Mouse (Mus musculus): ENCODE measurements around the gene Asb2. TPM values are rescaled to one million over a fixed set of nuclear protein-coding genes. Genes with fewer than 3 reads are reported as not detected.

Asb2 gene
- polyA plus RNA-seq, 1 experiment from 2014 or later: 0.56 TPM

DNA sequence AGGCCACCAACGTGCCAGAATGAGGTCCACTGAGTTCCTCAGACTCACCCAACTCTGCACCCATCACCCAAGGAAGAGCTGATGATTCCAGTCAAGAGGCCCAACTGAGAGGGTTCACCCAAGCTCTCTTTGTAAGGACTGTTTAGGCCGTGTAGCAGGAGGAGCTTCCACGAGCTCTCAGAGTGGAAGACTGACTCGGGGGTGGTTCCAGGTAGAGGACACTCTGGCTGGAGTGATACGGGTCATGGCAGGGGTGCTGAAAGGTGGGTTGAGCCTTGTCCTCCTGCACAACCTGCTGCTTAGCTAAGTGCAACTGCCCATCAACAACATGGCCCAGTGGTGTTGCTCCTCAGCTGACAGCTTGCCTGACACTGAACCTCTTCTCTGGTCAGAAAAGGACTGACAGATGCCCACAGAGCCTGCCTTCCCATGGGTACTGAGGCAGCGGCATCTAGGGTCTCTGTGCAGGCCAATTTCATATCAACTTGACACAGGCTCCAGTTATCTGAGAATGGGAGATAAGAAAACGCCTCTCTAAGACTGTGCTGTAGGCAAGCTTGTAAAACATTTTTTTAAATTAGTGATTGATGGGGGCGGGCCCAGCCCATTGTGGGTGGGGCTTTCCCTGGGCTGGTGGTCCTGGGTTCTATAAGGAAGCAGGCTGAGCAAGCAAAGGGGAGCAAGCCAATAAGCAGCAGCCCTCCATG lies 17.9 kb upstream of the Asb2 start:
- Histone ChIP-seq H3K4me2 (no peak overlapping the region), H3K4me3 (replicated peaks) (no peak overlapping the region), H3K9ac (no peak overlapping the region), H3K36me3 (replicated peaks) (no peaks in the 10 kb centered on the region), H3K9me3 (no peaks in the 10 kb centered on the region), H3K27me3 (peaks cover 10% of the 10 kb centered on the region), H3K4me1 (no peaks in the 10 kb centered on the region), H3K27ac (no peak overlapping the region)
- ATAC-seq (ENCODE audit: low FRiP score): no peak
- WGBS: 76% methylated on average over 8 of the region's 8 CpGs

DNA sequence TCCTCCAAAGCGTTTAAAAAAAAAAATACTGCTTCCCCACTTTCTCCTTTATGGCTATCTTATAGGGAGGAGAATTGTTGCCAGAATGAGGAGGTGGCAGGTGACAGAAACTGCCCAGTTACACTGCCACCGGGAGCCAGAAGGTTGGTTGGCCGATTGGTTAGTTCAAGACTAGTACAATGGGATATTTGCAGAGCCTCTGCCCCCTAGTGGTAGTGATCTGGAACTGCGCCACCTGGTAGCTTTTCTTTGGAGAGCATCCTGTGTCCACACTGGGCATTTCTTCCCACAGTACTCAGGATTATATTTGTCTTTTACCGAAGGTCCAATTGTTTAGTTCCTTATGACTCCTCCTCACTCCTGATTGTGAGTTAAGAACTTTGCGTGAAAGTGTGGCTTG lies 15.9 kb upstream of the Asb2 start:
- Histone ChIP-seq H3K27ac (no peak overlapping the region), H3K4me2 (no peak overlapping the region), H3K4me3 (replicated peaks) (no peak overlapping the region), H3K36me3 (replicated peaks) (no peaks in the 10 kb centered on the region), H3K4me1 (peaks cover 3% of the 10 kb centered on the region; the same call in 1 of the 2 replicates), H3K9me3 (no peaks in the 10 kb centered on the region), H3K9ac (no peak overlapping the region), H3K27me3 (peaks cover 16% of the 10 kb centered on the region)
- ATAC-seq (ENCODE audit: low FRiP score): no peak
- 27% methylated on average over 6 of the region's 6 CpGs for WGBS

DNA sequence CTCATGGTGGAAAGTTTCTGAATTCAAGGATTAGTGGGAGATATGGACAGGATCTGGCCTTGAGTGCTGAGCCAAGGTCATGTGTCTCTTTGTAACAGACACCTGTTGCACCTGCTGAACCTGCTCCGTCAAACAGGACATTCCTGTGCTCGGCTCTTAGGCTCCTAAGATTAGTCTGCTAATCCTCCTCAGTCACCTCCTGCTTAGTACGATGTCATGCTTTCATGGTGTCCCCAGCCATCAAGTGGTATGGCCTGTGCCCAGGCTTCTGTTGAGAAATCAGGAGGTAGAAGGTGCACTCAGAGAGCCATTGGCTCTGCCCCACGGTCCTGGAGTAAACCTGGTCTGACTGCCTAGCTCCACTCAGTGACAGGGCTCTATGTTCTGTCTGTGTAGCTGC lies 15.1 kb upstream of the Asb2 start:
- H3K4me2 ChIP-seq: no peak overlapping the region
- H3K4me1 ChIP-seq: peaks cover 3% of the 10 kb centered on the region; the same call in 1 of the 2 replicates
- H3K27me3 ChIP-seq: peaks cover 16% of the 10 kb centered on the region
- H3K9me3 ChIP-seq: no peaks in the 10 kb centered on the region
- ATAC-seq (ENCODE audit: low FRiP score): no peak
- H3K4me3 ChIP-seq (replicated peaks): no peak overlapping the region
- 84% methylated on average over 4 of the region's 4 CpGs for WGBS
- H3K9ac ChIP-seq: no peak overlapping the region
- H3K27ac ChIP-seq: no peak overlapping the region
- H3K36me3 ChIP-seq (replicated peaks): no peaks in the 10 kb centered on the region

DNA sequence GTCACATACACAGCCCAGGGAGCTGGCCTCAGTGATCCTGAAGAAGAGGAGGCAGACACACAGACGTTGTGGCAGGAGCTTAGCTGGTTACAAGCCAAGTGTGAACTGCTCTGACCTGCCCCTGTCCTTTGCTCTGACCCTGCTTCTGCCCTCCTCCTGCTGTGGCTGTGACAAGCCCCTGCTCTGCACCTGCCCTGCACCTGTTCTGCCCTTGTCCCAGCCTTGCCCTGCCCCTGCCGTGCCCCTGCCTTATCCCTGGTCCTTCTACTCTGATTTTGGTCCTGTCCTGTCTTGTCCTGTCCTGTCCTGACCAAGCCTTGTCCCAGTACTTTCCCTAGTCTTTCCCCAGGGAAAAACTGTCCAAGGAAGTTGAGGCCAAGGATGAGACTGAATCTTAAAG lies 13.0 kb upstream of the Asb2 start:
- ATAC-seq (ENCODE audit: low FRiP score): no peak
- no peak overlapping the region for H3K9ac ChIP-seq
- no peak overlapping the region for H3K4me2 ChIP-seq
- H3K4me1 ChIP-seq: peaks cover 3% of the 10 kb centered on the region; the same call in 1 of the 2 replicates
- H3K9me3 ChIP-seq: no peaks in the 10 kb centered on the region
- H3K4me3 ChIP-seq (replicated peaks): no peak overlapping the region
- no peak overlapping the region for H3K27ac ChIP-seq
- H3K27me3 ChIP-seq: peaks cover 13% of the 10 kb centered on the region
- H3K36me3 ChIP-seq (replicated peaks): no peaks in the 10 kb centered on the region
- WGBS: 66% methylated on average over 2 of the region's 2 CpGs

DNA sequence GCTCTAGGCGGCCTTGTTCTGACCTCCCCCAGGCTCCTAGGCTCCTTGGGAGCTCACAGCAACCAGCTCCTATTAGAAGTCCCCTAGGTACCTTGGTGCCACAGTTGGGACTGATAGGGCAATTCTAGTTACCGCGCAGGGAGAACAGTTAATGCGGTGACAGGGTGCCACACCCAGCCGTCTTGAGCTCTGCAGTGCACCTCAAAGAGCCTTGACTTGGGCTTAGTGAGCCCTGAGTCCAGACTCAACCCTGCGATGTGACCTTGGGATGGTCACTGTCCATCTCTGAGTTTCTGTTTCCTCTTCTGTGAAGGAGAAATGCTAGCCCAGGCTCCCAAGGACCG lies 12.5 kb upstream of the Asb2 start:
- WGBS: 82% methylated on average over 7 of the region's 7 CpGs
- H3K4me2 ChIP-seq: no peak overlapping the region

DNA sequence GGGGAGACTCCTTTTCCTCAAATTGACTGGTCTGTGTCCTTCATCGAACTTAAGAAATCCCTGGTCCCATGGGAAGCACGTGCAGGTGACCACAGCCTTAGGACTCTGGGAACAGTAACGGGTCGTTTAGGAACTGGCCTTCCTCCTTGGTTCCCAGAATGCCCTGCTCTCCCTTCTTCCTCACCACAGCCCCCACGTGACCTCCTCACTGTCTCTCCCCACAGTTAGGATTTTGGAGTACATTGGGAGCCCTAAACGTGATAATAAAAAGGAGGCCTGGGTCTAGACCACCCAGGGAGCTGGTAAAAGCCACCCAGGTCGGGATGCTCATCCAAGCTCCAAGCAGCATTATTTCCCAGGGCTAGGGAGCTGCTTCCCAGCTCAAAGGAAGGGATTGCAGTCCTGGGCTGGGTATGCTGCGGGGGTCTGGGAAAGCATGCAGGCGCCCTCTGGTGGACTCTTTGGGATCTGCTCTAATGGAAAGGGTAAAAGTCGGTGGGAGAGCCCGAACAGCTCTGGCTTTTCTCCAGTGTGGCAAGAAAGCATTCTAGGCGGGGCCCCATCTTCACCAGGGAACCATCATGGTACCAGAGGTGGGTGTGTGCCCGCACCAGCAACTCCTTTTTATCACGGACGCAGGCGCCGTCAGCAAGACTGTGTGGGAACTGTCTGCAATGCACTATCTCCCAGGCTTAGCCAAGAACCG lies 12.0 kb upstream of the Asb2 start:
- Histone ChIP-seq H3K9ac (no peak overlapping the region), H3K9me3 (no peaks in the 10 kb centered on the region), H3K27ac (no peak overlapping the region), H3K36me3 (replicated peaks) (no peaks in the 10 kb centered on the region), H3K4me2 (peak overlapping the region; percentile 33), H3K4me1 (peaks cover 3% of the 10 kb centered on the region; the same call in 1 of the 2 replicates), H3K27me3 (peaks cover 13% of the 10 kb centered on the region), H3K4me3 (replicated peaks) (no peak overlapping the region)
- 18% methylated on average over 18 of the region's 18 CpGs for WGBS
- ATAC-seq (ENCODE audit: low FRiP score): peak; percentile 80

More for the DNA sequence above, 12.5 kb upstream of the Asb2 start:
- H3K9me3 ChIP-seq: no peaks in the 10 kb centered on the region
- no peak overlapping the region for H3K9ac ChIP-seq
- ATAC-seq (ENCODE audit: low FRiP score): peak; percentile 4; the same call in 1 of the 2 replicates
- H3K27me3 ChIP-seq: peaks cover 13% of the 10 kb centered on the region
- peaks cover 3% of the 10 kb centered on the region; the same call in 1 of the 2 replicates for H3K4me1 ChIP-seq
- H3K36me3 ChIP-seq (replicated peaks): no peaks in the 10 kb centered on the region
- H3K4me3 ChIP-seq (replicated peaks): no peak overlapping the region
- H3K27ac ChIP-seq: no peak overlapping the region

DNA sequence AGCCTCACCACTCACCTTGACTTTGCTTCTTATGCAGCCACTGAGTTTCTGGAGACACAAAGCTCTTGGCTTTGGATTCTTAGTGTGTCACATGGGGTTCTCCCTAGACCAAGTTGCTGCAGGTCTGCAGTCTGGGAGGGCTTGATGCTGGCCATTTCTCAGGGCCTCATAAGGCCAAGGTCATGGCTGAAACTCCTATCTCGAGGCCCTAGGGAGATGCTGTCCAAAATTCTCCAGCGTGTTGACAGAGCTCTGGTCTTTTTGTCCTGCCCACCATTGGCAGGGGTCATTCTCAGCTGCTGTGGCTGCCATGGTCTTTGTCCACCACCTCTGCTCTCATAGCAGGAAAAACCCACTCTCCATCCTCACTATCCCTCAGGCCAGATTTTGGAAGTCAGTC lies 11.4 kb upstream of the Asb2 start:
- no peak for ATAC-seq (ENCODE audit: low FRiP score)

DNA sequence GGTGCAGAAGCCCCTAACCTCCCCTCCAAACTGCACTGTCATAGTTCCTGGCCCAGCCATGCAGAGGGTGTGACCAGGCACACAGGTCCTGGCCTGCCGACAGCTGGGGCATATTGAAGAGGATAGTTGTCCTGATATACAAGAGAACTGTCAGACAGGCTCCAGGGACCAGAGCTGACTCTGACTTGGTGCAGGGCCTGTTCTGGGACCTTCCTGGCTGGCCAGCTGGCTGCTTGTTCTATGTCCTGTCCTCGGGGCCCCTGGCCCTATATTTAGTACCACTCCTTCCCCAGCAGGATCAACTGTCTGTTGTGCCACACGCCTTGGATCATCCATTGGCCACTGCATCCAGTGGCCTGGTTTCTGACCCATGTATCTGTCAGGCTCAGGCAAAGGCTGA lies 6.5 kb upstream of the Asb2 start:
- WGBS: 79% methylated on average over 3 of the region's 3 CpGs
- H3K4me2 ChIP-seq: no peak overlapping the region
- H3K36me3 ChIP-seq (replicated peaks): no peaks in the 10 kb centered on the region
- no peak overlapping the region for H3K9ac ChIP-seq
- no peak for ATAC-seq (ENCODE audit: low FRiP score)
- no peak overlapping the region for H3K27ac ChIP-seq
- H3K9me3 ChIP-seq: no peaks in the 10 kb centered on the region
- no peaks in the 10 kb centered on the region for H3K4me1 ChIP-seq
- H3K4me3 ChIP-seq (replicated peaks): no peak overlapping the region
- no peaks in the 10 kb centered on the region for H3K27me3 ChIP-seq

More for the DNA sequence above, 11.4 kb upstream of the Asb2 start:
- Histone ChIP-seq H3K9ac (no peak overlapping the region), H3K27ac (no peak overlapping the region), H3K4me1 (peaks cover 3% of the 10 kb centered on the region; the same call in 1 of the 2 replicates), H3K9me3 (no peaks in the 10 kb centered on the region), H3K27me3 (peaks cover 13% of the 10 kb centered on the region), H3K4me2 (no peak overlapping the region), H3K36me3 (replicated peaks) (no peaks in the 10 kb centered on the region), H3K4me3 (replicated peaks) (no peak overlapping the region)
- WGBS: 88% methylated on average over 2 of the region's 2 CpGs

DNA sequence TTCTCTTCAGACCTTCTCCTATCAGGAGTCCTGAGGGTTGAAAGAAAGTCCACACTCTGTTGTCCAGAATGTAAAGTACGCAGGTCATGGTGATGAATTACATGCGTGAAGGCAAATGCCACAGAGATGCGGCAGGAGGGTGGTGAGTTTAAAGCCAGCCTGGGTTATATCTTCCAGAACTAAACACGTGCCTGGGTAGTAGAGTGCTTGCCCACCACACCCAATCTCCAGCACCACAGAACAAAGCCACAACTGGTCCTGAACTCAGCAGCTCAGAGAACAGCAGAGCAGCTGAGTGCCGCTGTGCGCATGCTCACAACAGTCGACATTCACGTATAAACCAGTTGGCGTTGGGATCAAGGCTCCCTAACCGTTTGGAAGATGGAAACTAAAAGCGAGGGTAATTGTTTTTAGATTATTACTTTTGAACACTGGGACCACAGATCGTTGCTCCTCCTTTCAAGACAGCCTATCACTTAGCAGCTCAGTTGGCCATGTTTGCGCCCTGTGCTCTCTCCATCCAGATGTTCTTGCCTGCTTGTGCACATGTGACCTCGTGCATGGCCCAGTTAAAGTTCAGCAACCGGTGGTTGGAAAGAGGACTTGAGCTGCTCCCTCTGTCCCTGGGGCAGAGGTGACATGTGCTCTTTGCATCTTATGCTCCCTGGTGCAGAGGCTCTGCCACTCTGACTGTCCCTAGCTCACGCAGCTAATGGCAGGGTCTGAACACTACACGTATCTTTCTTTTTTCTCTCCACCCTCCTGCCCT lies 5.9 kb upstream of the Asb2 start:
- H3K9me3 ChIP-seq: no peaks in the 10 kb centered on the region
- no peak overlapping the region for H3K4me3 ChIP-seq (replicated peaks)
- no peak overlapping the region for H3K27ac ChIP-seq
- WGBS: 88% methylated on average over 17 of the region's 17 CpGs
- no peak overlapping the region for H3K4me2 ChIP-seq
- no peaks in the 10 kb centered on the region for H3K36me3 ChIP-seq (replicated peaks)
- no peak for ATAC-seq (ENCODE audit: low FRiP score)
- no peaks in the 10 kb centered on the region for H3K4me1 ChIP-seq
- H3K9ac ChIP-seq: no peak overlapping the region
- H3K27me3 ChIP-seq: no peaks in the 10 kb centered on the region

DNA sequence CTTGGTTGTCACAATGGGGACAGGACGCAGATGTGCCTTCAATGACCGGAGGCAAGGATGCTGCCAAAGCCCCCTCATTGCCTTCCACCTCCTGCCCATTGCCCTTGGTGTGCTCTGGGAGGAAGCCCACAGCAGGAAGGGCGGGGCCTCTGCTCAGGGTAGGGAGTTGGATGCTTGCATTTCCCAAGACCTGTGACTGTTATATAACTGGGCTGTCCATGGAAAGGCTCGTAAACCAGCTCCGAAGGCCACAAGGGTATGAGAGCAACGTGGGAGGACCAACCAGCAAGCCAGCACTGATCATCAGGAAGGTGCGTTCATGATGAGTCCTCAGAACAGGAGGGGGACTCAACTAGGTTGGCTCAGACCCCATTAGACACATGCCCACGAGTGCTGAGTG lies 5.0 kb upstream of the Asb2 start:
- Histone ChIP-seq H3K9me3 (no peaks in the 10 kb centered on the region), H3K27me3 (no peaks in the 10 kb centered on the region), H3K27ac (no peak overlapping the region), H3K4me1 (no peaks in the 10 kb centered on the region), H3K9ac (no peak overlapping the region), H3K4me2 (no peak overlapping the region), H3K4me3 (replicated peaks) (no peak overlapping the region), H3K36me3 (replicated peaks) (no peaks in the 10 kb centered on the region)
- no peak for ATAC-seq (ENCODE audit: low FRiP score)
- WGBS: 90% methylated on average over 8 of the region's 8 CpGs

DNA sequence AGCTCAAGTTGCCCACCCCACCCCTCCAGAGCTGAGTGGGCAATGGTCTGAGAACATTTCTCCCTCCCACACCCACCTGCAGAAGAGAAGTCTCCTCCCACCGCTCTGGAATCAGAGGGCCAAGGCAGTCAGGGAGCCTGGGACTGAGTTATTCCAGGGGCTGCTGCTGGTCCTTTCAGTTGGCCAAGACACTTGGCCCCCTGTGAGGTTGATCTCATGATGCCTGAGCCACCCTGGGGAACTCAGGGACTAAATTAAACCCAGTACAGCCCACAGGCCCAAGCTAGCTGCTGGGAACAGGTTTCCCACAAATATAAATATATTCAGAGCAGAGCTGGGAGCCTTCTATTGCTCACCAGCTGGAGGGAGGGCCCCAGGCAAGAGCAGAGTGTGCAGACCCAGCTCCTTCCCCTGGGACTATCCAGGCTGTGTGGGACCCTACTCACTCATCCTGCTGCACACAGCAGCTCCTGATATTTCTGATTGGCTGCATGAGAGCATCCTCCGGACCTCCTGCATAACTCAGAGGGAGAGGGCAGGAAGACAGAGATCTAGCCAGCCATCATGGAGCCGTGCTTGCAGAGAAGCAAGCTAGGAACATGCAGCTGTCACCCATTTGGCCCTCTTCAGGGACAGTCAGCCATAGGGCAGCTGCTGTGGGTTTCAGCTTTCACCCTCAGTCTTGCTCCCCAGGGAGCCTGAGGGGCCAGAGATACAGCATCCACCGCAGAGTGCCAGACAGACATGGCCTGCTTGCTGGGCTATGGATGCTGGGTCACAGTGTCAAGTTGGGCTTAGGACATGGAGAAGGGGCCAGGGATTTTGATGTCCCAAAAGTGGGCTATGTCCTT lies 3.4 kb upstream of the Asb2 start:
- Histone ChIP-seq H3K27ac (no peak overlapping the region), H3K9me3 (no peaks in the 10 kb centered on the region), H3K4me3 (replicated peaks) (no peak overlapping the region), H3K4me2 (no peak overlapping the region), H3K27me3 (no peaks in the 10 kb centered on the region), H3K36me3 (replicated peaks) (no peaks in the 10 kb centered on the region), H3K4me1 (no peaks in the 10 kb centered on the region), H3K9ac (no peak overlapping the region)
- ATAC-seq (ENCODE audit: low FRiP score): no peak
- 77% methylated on average over 4 of the region's 4 CpGs for WGBS

DNA sequence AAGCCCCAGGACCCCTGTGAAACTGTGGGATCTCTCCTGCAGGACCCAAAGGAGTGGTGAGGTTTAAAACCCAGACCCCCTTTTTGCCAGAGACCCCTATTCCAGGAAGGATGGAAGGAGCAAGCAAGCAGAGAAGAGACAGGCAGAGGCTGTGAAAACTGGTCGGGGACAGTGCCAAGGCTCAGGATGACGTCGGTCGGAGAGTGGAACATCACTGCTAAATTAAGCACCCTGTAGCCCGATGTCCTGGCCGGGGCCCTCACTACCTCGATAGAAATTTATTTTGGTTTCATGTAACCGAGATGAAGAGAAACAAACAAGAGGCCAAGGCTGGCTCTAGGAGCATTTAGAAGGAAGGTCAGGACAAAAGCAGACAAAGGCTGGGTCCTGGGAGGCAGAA lies 2.4 kb upstream of the Asb2 start:
- H3K4me3 ChIP-seq (replicated peaks): no peak overlapping the region
- ATAC-seq (ENCODE audit: low FRiP score): no peak
- peaks cover 4% of the 10 kb centered on the region; the same call in 1 of the 2 replicates for H3K4me1 ChIP-seq
- no peak overlapping the region for H3K4me2 ChIP-seq
- no peak overlapping the region for H3K9ac ChIP-seq
- H3K27ac ChIP-seq: no peak overlapping the region
- no peaks in the 10 kb centered on the region for H3K9me3 ChIP-seq
- H3K27me3 ChIP-seq: no peaks in the 10 kb centered on the region
- WGBS: 85% methylated on average over 8 of the region's 8 CpGs
- H3K36me3 ChIP-seq (replicated peaks): no peaks in the 10 kb centered on the region

Data from forebrain, embryonic 12.5 days (tissue).